Mouse (Mus musculus) inflammation-experienced regulatory T-cells, adult 6 months (primary cell): ENCODE measurements around the gene Spag17. TPM values are rescaled to one million over a fixed set of nuclear protein-coding genes. Genes with fewer than 3 reads are reported as not detected.
"Not testable (repeated sequence)": the region's sequence is repeated elsewhere in the genome, so short reads cannot be mapped to it uniquely, and the experiment has no call there.

Experiments used
- ATAC-seq: one replicate; pipeline ENCODE4 v1.8.0; 2017
- polyA plus RNA-seq, 3 experiments: library from polyadenylated mRNA; unstranded; fragments of 100-300 nt; shearing (Covaris generic); gene quantifications; one replicate each; pipeline ENCODE4 v1.2.1; 2017

Spag17 gene
- polyA plus RNA-seq = not detected

DNA sequence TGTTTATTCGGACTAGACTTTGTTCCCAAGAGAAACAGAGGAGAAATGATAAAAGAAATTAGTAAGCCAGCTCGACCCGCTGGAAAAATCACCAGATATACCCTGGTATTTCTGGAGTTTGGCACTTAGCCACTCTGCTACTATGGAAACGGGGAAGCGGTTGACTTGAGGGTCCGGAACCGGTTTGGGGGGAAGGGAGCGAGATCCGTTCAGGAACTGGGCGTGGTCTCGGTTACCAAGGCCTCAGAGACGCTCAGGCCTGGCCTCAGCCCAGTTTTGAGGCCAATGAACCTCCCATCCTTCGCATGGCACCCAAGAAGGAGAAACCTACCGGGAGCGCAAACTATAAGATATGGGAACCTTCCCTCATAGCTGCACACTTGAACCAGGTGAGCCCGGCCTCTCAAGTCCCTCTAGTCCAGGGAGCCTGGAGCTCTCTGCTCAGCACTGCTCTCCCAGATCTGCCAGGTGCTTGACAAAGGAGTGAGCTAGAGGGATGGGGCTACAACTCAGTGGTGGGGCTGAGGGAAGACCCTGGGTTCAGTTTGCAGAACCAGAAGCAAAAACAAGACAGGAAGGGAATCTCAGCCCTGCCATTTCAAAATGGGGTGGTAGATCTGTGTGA, at the start of gene Spag17:
Gene Spag17, plus strand, starts transcription at position 220 of the 625 bp plus-strand sequence.
- no peak for ATAC-seq

DNA sequence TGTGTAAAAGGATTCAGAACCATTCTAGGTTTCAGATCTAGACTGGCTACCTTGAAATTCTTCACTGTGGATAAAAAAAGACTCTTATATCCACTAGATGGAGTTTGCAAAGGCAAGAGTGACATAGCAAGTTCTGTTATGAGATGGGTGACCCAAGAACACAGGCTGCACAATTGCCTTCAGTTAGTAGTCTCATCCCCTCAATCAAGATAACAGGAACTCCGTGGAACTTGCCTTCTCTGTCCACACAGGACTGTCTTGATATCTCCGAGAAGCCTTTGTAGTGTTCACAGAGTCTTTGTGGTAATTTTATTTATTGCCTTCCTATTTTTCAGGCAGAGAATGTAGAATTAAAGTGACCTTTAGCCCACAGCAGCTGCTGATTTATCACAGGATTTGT, 42.9 kb upstream of the Spag17 start:
- no peak for ATAC-seq

GRCm38 (mm10) chr3:99842808-99843207, 42.4 kb upstream of the Spag17 start:
- ATAC-seq = no peak

DNA sequence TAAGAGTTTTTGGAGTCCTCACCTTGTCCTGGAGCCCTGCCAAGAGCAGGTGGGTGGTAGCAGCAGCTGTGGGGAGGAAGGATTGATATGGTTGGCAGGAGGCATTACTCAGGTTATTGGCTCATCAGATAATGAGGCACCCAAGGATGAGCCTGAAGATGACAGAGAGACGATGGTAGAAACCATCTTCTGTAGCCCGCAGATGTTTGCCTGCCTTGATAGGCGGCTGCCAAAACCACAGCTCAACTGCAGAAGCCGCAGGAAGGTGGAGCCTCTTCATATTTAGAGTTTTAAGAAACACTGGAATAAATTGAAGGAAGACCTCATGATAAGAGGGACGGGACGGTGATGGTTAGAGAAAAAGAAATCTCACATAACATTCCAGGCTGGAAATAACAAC, 42.0 kb upstream of the Spag17 start:
- ATAC-seq = no peak

GRCm38 (mm10) chr3:99850926-99851325, 34.3 kb upstream of the Spag17 start:
- ATAC-seq = no peak

DNA sequence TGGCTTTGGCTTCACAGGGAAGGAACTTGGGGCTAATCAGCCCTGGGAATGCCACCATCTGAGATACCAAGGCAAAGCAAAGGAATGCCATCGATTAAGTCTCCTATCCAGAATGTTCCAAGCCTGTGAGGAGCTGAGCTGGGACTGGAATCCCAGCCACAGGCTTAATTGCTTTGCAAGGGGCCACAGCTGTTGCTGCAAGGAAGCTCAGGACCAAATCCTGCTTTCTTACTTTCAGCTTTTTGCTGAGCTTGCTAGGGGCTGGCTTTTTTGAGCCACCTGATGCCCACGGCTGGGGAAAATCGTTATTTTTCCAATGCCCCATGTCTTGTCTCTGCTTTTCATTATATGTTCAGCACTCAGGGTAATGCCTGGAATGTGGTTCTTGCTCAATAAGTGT, 30.6 kb upstream of the Spag17 start:
- ATAC-seq = no peak

GRCm38 (mm10) chr3:99858922-99859321, 26.3 kb upstream of the Spag17 start:
- ATAC-seq = no peak

GRCm38 (mm10) chr3:99864706-99865105, 20.5 kb upstream of the Spag17 start:
- ATAC-seq = no peak

GRCm38 (mm10) chr3:99875137-99875536, 10.1 kb upstream of the Spag17 start:
- no peak for ATAC-seq

GRCm38 (mm10) chr3:99881498-99881897, 3.7 kb upstream of the Spag17 start:
- no peak for ATAC-seq

GRCm38 (mm10) chr3:99883988-99884564, 1.1 kb upstream of the Spag17 start:
- ATAC-seq = no peak

DNA sequence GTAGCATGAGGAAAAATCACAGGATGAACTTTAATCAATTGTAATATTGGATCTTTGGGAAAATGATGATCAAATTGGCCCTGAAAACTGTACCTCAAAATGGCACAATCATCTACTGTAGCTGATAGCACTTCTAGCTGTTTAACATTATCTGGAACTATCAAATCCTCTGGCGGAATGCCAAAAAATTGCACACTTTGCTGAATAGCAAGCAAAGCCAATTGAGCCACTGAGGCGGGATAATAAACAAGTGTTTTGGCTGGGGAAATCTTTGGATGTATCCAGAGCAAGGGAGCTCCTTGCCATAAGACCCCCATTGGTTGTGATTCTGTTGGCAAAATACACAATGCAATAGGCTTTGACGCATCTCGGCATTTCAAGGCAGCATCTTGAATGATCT, 9.5 kb downstream of the Spag17 start:
- not testable (repeated sequence) for ATAC-seq

DNA sequence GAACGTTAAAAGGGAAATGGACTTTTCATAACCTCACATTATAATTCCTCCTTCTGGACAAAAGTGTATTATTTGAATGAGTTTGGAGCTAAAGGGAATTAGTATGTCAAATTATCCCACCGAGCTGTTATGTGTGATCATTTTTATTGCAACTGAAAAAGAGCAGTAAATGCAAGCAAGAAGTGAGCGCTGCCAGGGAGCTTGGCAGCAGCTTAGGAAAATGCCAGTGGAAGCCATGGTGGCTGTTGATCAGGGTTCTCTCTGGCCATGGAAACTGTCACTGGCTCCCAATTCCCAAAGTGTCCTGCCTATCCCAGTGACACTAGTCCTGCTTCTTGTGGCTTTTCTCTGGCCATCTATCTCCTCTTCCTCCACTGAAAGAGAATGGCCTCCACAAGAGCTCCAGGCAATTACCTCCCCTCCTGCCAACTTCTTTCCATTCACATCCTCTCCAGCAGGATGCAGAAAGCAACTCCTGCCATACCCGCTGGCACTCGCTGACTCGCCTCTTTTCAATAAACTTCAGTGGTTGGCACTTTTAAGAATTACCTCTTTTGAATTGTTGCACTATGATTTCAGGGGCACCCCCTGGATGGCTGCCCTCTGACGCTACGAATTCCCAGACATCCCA, 28.7 kb downstream of the Spag17 start:
- no peak for ATAC-seq

- ATAC-seq = no peak
Measured at GRCm38 (mm10) chr3:99922944-99923343, 37.7 kb downstream of the Spag17 start.

DNA sequence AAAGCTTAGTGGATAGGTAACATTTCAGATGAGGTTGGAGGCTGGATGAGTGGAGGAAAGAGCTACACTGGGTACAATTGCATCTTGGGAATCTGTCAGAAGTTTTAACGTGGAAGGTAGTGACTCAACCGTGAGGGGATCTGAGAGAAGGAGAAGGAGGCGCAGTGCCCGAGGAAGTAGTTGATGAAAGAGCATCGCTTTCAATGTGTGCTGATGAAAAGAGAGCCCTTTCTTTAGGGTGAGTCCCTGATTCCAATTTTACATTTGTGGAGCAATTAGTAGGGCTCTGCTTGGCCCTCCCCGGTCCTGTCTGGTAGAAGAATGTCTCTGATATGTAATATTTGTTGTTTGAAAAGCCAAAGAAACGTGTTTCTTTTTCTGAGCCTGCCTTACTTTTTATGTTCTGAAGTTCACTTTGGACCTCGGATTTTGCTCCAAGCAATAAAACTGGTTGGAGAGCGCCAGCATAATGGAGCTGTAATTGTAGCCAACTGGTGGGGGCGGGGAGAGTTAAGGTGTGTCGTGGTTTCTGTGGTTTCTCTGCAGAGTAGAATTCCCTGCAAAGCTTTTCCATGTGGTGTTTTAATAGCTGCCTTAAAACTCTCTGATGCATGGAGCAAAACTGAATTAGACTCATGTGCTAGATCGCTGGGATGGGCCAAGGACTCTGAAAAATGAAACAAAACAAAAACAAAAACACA, 45.9 kb downstream of the Spag17 start:
- ATAC-seq = no peak

GRCm38 (mm10) chr3:99936159-99936558, 51.0 kb downstream of the Spag17 start:
- ATAC-seq = no peak

DNA sequence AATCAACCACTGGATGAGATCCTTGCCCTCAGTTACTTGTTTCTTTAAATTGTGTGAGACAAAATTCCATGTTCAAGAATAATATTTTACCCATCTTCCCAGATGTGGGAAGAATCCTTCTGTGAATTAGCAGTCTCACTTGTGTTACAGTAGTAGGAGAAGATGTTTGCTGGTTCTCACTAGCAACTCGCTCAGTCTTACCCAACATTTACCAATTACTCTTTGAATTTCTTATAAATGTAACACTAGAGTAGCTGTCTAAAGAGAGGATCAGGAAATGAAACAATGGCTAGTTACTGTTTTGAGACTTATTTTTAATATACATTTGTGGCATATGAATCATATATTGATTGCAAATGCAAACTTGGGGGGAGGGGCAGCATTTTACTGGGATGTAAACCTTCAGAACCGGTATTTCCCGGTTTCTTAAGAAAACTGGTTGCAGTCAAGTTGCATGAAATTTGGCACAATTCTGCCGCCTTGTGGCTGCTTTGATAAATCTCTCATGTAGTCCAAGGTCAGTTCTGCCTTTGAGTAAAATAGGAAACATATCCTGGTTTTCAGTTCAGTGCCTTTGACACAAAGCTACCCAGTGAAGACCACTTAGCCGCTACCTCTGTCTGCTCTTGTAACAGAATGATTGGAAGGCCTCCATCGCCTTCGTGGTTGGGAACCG, 53.5 kb downstream of the Spag17 start:
- ATAC-seq = no peak

DNA sequence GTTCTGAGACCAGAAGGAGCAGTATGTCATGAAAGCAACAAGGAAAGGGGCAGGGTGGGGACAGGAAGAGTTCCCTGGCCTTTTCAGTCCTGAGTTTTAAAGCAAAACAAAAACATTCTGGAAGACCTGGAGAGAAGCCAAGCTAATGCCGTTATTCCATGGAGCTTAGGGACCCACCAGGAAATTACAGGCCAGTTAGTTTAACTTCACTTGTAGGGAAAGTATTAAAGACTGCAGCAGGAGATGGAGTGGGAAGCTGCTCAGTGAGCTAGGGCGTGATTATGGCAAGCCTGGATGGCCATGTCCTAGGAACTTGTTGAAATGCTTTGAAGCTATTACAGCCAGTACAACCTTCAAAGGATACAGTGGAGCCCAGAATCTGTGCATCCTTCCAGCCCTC, 60.0 kb downstream of the Spag17 start:
- ATAC-seq = no peak

DNA sequence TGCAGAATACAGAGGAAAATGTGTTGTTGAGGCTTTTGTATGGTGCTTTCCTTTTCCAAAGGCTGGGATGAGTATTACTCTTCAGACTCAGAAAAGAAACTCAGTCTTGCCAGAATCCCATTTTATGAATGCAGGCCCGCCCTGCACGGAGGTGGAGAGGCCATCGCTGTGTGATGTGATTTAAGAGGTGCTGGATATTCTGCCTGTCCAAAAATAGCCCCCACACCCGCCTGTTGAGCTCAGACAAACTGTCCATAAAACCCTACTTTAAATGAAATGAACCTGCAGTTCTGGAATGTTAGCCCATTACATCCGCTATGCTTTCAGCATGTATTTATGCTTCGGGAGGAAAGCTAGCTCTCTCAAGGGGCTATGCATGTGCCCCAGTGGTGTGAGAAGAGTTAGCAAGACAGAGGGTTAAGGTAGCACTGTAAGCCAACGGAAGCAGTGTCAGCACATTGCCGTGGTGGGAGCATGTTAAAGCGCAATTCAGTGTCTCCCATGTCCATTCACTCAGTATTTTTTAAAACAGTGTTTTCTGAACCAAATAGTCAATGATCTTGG, 68.9 kb downstream of the Spag17 start:
- no peak for ATAC-seq

DNA sequence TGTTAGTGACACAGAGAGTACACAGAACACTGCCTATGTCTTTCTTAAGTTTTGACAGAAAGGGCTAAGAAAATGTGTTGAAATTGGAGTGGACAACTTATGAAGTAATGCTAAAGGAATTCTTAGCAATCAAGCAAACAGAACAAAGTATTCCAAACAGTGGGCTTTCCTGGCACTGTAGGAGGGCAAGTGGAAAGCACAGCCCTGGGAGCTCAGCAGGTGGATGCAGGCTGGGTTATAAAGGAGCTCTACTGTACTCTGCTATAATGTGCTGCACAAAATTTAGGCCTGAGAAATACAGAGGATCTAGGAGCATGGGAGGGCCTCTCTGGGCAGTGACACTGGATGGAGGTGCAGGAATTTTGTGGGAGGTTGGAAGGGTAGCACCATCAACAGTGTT, 71.3 kb downstream of the Spag17 start:
- ATAC-seq = no peak

DNA sequence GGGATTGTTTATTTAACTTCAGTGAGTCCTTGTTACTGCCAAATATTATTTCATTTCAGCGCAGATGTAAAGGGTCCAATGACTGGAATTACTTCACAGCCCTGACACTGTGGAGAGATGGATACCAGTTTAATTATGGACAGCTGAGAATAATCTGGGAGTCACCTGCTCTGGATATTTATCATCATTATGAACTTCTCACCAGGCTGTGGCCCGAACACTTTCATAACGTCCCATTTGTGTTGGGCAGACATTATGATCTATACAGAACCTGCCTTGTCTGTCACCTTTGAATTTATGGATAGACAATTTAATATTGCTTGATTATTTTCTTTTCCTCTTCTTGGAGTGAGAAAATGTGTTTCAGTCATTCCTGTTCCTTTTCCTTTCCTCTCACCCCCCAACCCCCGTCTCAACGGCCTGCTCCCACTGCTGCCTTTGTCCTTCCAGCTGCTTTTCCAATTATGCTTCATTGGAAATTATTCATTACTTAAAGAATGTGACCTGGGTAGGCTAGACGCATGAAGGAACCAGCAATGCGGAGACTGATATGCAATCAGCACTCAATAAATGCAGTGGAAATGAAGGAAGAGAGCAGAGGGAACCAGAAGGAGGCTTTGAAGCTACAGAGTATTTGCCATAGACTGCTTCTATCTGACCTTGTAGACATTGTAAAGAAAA, 74.7 kb downstream of the Spag17 start:
- ATAC-seq = no peak

GRCm38 (mm10) chr3:99964345-99964744, 79.1 kb downstream of the Spag17 start:
- ATAC-seq = no peak
